Mouse (Mus musculus): ENCODE results near the gene Ect2l. TPM values are rescaled to one million over a fixed set of nuclear protein-coding genes. Genes with fewer than 3 reads are reported as not detected.
A peak's percentile ranks its signal among the peaks of the same experiment; 100 is the strongest.
"Not testable (repeated sequence)": the region's sequence is repeated elsewhere in the genome, so short reads cannot be mapped to it uniquely, and the experiment has no call there.

Gene Ect2l
- total RNA-seq, 2 experiments from 2014 or later, result not detected

- H3K27ac ChIP-seq, result no peak overlapping the region
- no peak for DNase-seq
- intact Hi-C loops (cut with DNase I), result no loop called here
- TF ChIP-seq CTCF (IDR thresholded peaks at IDR 0.05), result no peak
- H3K4me3 ChIP-seq, result no peak overlapping the region
Measured at GRCm38 (mm10) chr10:18182246-18182645, 28.4 kb downstream of the Ect2l start.

GRCm38 (mm10) chr10:18177304-18177703 is 33.4 kb downstream of the Ect2l start:
- intact Hi-C loops (cut with DNase I), result no loop called here
- TF ChIP-seq CTCF (IDR thresholded peaks at IDR 0.05), result no peak
- Histone ChIP-seq H3K4me3 (no peak overlapping the region), H3K27ac (no peak overlapping the region)
- no peak for DNase-seq

DNA sequence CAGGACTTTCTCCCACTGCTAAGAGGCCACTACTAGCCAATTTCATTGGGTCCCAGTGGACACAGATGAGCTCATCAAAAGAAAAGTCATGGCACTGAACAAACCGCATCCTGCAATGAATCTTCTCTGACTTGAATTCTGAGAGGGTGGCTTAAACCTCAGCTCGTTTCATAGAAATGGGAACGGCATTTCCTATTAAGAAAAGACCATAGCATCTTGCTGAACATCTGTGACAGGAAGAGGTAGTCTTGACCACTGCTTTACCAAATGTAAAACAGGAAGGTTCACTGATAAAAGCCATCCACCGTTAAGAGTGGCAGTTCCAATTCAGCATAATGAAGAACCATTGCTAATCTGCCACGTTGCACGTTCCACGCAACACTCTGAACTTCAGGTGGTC is 34.0 kb downstream of the Ect2l start:
- Histone ChIP-seq H3K27ac (no peak overlapping the region), H3K4me3 (no peak overlapping the region)
- no peak for TF ChIP-seq CTCF (IDR thresholded peaks at IDR 0.05)
- intact Hi-C loops (cut with DNase I), result no loop called here
- DNase-seq, result no peak

DNA sequence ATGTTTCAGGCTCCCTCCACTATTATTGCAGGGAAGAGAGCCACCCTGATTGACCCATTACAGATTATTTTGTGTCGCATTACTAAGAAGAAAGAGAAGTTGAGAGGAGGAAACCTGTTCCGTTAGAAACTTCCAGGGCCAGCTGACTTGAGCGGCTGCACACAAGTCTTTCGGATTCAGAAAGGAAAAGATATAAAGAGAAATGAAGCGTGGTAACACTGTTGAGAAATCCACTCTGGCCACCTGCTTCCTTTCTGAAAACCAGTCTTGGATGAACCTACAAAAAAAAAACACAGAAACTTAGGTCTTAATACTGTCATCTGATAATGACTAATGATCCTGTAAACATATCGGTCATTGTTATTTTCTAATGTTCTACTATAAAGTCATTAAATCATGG is 35.6 kb downstream of the Ect2l start:
- no peak for DNase-seq
- H3K27ac ChIP-seq, result no peak overlapping the region
- TF ChIP-seq CTCF (IDR thresholded peaks at IDR 0.05), result no peak
- no peak overlapping the region for H3K4me3 ChIP-seq
- intact Hi-C loops (cut with DNase I), result no loop called here

DNA sequence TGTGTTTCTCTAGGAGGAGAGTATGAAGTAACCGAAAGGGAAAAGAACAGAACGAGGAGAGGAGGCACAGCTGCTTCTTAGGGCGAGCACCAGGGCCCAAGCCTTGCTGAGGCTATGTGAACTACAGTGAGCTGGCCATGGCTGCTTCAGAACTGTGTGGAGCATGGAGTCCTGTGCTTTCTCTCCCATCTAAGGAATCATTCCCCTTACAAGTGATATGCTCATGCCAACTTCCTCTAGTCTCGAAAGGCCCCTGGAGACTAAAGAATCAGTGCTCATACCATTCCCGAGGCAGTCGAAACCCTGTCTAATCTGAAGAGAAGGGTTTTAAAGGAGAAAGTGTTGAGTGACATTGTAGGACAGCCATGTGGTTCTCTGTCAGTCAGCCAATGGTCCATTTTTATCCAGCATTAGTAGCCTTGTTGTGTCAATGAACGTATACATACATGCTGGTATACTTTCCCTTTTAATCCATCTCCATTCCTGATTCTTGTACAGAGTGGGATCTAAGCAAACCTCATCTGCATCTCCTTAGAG is 48.2 kb downstream of the Ect2l start:
- no peak overlapping the region for H3K4me3 ChIP-seq
- intact Hi-C loops (cut with DNase I), result no loop called here
- DNase-seq, result no peak
- no peak overlapping the region for H3K27ac ChIP-seq
- TF ChIP-seq CTCF (IDR thresholded peaks at IDR 0.05), result no peak

DNA sequence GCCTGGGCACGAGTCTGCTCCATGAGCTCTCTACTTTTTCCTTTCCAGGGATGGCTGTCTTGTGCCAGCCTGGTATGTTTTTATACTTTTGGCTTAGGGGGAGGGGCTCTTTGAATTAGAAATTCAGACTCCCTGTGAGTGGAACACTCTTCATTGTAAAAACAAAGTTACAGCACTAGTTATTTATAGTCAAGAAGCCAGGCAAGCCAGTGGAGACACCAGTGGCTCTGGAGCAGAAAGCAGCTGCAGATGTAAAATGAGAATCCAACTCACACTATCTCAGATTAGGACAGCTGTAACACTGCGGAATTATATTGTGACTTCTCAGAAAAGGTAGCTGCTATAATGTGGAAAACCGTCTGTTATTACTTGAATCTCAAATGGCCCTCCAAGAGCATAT is 63.5 kb downstream of the Ect2l start:
- no peak overlapping the region for H3K4me3 ChIP-seq
- intact Hi-C loops (cut with DNase I), result no loop called here
- no peak for TF ChIP-seq CTCF (IDR thresholded peaks at IDR 0.05)
- H3K27ac ChIP-seq, result peak overlapping the region; percentile 72
- DNase-seq, result no peak

DNA sequence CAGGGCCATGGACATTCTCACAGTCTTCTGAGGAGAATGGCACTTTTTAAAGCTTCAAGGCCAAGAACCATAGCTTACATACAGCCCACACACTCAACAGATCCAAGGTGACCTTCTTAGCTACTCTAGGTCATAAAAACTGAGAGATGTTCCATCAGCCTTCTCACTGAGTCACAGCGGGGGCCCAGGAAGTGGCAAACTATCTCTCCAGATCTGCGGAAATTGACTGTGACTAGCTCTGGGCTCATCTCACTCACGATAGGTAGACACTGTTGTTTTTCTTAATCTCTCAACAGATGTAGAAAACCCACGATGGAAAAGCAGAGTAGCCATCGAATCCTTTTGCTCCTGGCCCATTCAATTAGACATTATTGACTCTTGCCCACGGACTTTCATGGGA is 68.5 kb downstream of the Ect2l start:
- no peak for TF ChIP-seq CTCF (IDR thresholded peaks at IDR 0.05)
- Histone ChIP-seq H3K4me3 (no peak overlapping the region), H3K27ac (no peak overlapping the region)
- DNase-seq, result no peak
- intact Hi-C loops (cut with DNase I), result no loop called here

GRCm38 (mm10) chr10:18141389-18141788 is 69.3 kb downstream of the Ect2l start:
- intact Hi-C loops (cut with DNase I), result no loop called here
- peak; percentile 41 for DNase-seq
- H3K4me3 ChIP-seq, result no peak overlapping the region
- no peak for TF ChIP-seq CTCF (IDR thresholded peaks at IDR 0.05)
- no peak overlapping the region for H3K27ac ChIP-seq

DNA sequence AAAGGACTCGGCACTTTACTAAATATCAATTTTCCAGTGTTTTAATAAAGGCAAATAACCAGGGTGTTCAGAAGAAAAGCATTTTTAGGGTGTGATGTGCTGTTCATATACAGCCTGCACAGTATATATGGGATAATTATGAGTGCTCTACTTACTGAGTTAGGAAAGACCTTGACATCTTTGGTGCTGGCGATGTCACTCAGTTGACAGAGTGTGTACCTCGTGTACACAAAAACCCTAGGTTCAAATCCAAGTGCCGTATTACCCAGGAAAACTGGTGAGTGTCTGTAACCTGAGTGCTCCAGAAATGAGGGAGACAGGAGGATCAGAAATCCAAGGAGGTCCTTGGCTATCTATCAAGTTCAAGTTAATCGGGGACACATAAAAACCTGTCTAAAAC is 71.1 kb downstream of the Ect2l start:
- Histone ChIP-seq H3K4me3 (no peak overlapping the region), H3K27ac (no peak overlapping the region)
- no peak for TF ChIP-seq CTCF (IDR thresholded peaks at IDR 0.05)
- no peak for DNase-seq
- intact Hi-C loops (cut with DNase I), result no loop called here

DNA sequence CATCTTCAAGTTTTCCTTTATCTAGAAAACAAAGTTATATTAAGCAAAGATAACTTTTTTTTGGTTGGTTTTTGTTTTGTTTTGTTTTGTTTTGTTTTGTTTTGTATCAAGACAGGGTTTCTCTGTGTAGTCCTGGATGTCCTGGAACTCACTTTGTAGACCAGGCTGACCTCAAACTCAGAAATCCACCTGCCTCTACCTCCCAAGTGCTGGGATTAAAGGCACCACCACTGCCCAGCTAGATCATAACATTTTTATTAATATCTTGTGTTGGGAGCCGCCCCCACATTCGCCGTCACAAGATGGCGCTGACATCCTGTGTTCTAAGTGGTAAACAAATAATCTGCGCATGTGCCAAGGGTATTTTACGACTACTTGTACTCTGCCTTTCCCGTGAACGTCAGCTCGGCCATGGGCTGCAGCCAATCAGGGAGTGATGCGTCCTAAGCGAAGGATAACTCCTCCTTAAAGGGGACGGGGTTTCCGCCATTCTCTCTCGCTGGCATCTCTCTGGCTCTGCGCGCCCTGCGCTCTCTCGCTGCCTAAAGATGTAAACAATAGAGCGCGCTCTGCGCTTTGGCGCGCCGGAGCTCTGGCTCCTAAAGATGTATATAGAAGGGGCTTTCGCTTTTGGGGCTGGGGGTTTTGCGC is 71.7 kb downstream of the Ect2l start:
- H3K4me3 ChIP-seq; DNase-seq; intact Hi-C loops (cut with DNase I); H3K27ac ChIP-seq: not testable (repeated sequence)

DNA sequence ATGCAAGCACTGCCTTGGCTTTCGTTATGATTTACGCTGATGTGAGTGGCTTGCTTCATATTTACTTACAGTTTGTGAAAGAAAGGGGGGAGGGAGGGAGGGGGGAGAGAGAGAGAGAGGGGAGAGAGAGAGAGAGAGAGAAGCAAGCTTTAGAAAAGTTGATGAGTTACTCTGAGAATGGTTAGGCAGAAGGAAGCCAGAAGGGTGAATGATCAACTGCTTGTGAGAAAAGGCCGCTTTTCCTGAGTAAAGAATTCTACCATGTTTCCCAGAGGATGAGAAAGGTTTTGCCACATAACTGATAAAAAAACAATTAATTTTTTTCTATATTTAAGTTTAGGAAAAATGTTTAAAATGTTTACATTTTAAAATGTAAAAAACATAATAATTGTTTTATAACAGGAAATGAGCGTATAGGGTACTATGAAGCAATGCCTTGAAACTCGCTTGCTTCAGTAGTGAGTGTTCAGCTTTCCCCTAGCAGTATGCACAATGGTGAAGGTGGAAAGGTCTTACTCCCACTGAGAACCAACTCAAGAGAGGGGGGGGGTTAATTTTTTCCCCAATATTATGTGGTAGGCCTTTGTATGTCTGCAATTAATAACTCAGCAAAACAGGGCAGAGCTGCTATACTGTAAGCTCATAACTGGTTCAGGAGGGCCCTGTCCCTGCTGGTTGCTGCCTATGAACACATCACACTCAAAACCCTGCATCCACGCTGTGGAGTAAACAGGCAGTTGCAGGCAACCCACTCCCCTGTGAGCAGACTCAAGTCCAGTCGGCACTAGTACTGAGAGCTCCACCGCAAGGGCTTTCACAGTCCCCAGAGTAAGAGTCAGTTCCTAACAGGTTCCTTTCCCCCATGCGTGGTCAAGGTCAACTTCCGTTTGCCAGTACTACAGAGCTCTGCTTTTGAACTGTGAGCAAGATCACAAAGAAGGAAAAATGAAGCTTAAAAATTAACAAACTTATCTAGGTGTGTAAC is 78.7 kb downstream of the Ect2l start:
- H3K4me3 ChIP-seq, result no peak overlapping the region
- TF ChIP-seq CTCF (IDR thresholded peaks at IDR 0.05), result no peak
- no peak for DNase-seq
- no peak overlapping the region for H3K27ac ChIP-seq
- intact Hi-C loops (cut with DNase I), result no loop called here

DNA sequence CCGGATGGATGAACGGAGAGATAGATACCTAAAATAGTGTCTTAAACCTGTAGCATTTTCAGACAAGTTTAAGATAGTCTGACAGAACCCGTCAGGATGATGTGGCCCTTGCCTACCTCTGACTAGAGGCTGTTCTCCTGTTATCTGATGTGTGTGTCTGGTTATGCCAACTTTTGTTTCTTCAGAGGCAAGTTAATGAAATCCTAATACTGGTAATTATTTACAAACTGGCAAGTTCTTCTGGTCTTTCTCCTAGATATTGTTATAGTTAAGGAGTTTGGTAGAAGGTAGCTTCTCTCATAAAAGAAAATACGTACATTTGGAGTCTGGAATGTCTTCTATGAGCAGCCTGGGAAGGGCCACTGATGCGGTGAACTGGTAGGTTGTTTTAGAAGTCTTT is 80.4 kb downstream of the Ect2l start:
- Histone ChIP-seq H3K4me3 (no peak overlapping the region), H3K27ac (no peak overlapping the region)
- intact Hi-C loops (cut with DNase I), result no loop called here
- DNase-seq, result no peak
- TF ChIP-seq CTCF (IDR thresholded peaks at IDR 0.05), result no peak

- no peak for TF ChIP-seq CTCF (IDR thresholded peaks at IDR 0.05)
- DNase-seq, result no peak
- Histone ChIP-seq H3K27ac (no peak overlapping the region), H3K4me3 (no peak overlapping the region)
- intact Hi-C loops (cut with DNase I), result no loop called here
Measured at GRCm38 (mm10) chr10:18118336-18118735, 92.4 kb downstream of the Ect2l start.

Measured in gastrocnemius, adult 2 months (tissue).